8 mouse cellular contexts compared by ENCODE assay signal in genomic region chr11:63913936-63914335, GRCm38 (mm10). TPM values are rescaled to one million over a fixed set of nuclear protein-coding genes. Genes with fewer than 3 reads are reported as not detected.
A peak's percentile ranks its signal among the peaks of the same experiment; 100 is the strongest.
DNase-seq lines count a peak whose midpoint lies in the region; ATAC-seq and TF ChIP-seq lines count a peak whose summit lies in the region.

No protein-coding gene starts in this region.

- TF ChIP-seq EP300 in ES-Bruce4 (IDR thresholded peaks at IDR 0.05; ENCODE audit: insufficient read depth, low read depth, low read length), result no peak

- peak overlapping the region; percentile 24; the same call in 1 of the 2 replicates for H3K9ac ChIP-seq in heart, embryonic 12.5 days
- 0 out of 2 replicates have a peak overlapping the region, but pooled peaks have one; percentile 9 for H3K9ac ChIP-seq in ES-Bruce4 (ENCODE audit: low read depth, poor library complexity, severe bottlenecking)
- no peak overlapping the region for H3K9ac ChIP-seq in hindbrain, embryonic 12.5 days

- H3K4me1 ChIP-seq in heart, embryonic 12.5 days (replicated peaks), result peaks cover 24% of the 10 kb centered on the region
- peaks cover 2% of the 10 kb centered on the region for H3K4me1 ChIP-seq in ES-Bruce4 (ENCODE audit: control insufficient read depth, insufficient read depth, low read length)
- peaks cover 31% of the 10 kb centered on the region for H3K4me1 ChIP-seq in hindbrain, embryonic 12.5 days
- H3K4me1 ChIP-seq in midbrain, embryonic 10.5 days, result peaks cover 91% of the 10 kb centered on the region

- ATAC-seq in heart, embryonic 12.5 days (ENCODE audit: insufficient number of reproducible peaks, low FRiP score), result peak; percentile 48; the same call in 1 of the 2 replicates
- peak; percentile 52 for ATAC-seq in hindbrain, embryonic 12.5 days (ENCODE audit: low FRiP score)

- peak overlapping the region; percentile 44 for H3K4me3 ChIP-seq in heart, embryonic 12.5 days
- H3K4me3 ChIP-seq in ES-Bruce4 (ENCODE audit: low read depth, low read length), result no peak overlapping the region; the same call in 1 of the 2 replicates
- H3K4me3 ChIP-seq in hindbrain, embryonic 12.5 days, result peak overlapping the region; percentile 33
- peak overlapping the region; percentile 51 for H3K4me3 ChIP-seq in midbrain, embryonic 10.5 days

- no peak for DNase-seq in heart, postnatal 25 days (ENCODE audit: low spot score)
- DNase-seq in midbrain, embryonic 10.5 days (ENCODE audit: low spot score), result no peak
- DNase-seq in urinary bladder, postnatal 36 days (ENCODE audit: low spot score in 2 of 2), result no peak
- no peak for DNase-seq in thymus, postnatal 14 days
- DNase-seq in embryo, embryonic 10.5 days (ENCODE audit: low spot score), result no peak

- H3K4me2 ChIP-seq in heart, embryonic 12.5 days, result peak overlapping the region; percentile 80
- H3K4me2 ChIP-seq in hindbrain, embryonic 12.5 days (replicated peaks), result peak overlapping the region; percentile 63

- intact Hi-C loops in heart, postnatal 25 days (cut with DNase I), result loop anchor here (10.0 kb wide), 1 partner anchor 509 kb away; no protein-coding TSS in a partner anchor

- peaks cover 9% of the 10 kb centered on the region for H3K27me3 ChIP-seq in heart, embryonic 12.5 days (replicated peaks)
- H3K27me3 ChIP-seq in ES-Bruce4 (ENCODE audit: control insufficient read depth, insufficient read depth, low read length, poor library complexity, severe bottlenecking), result 0 out of 2 replicates have a peak, but pooled peaks cover under 1% of the 10 kb centered on the region
- peaks cover 37% of the 10 kb centered on the region for H3K27me3 ChIP-seq in hindbrain, embryonic 12.5 days
- peaks cover 93% of the 10 kb centered on the region for H3K27me3 ChIP-seq in midbrain, embryonic 10.5 days (ENCODE audit: low read depth, poor library complexity, severe bottlenecking)

- TF ChIP-seq CTCF in ES-Bruce4 (IDR thresholded peaks at IDR 0.05; ENCODE audit: low read depth, low read length), result no peak

- H3K9me3 ChIP-seq in heart, embryonic 12.5 days (replicated peaks), result no peaks in the 10 kb centered on the region
- no peaks in the 10 kb centered on the region for H3K9me3 ChIP-seq in ES-Bruce4 (replicated peaks; ENCODE audit: control insufficient read depth, insufficient read depth, low read length, poor library complexity, severe bottlenecking)
- H3K9me3 ChIP-seq in hindbrain, embryonic 12.5 days (replicated peaks), result no peaks in the 10 kb centered on the region
- H3K9me3 ChIP-seq in midbrain, embryonic 10.5 days (replicated peaks), result no peaks in the 10 kb centered on the region

- WGBS in heart, embryonic 12.5 days, result 32% methylated on average over 4 of the region's 4 CpGs
- 28% methylated on average over 4 of the region's 4 CpGs for WGBS in hindbrain, embryonic 12.5 days
- WGBS in midbrain, embryonic 10.5 days, result 41% methylated on average over 4 of the region's 4 CpGs

- H3K36me3 ChIP-seq in heart, embryonic 12.5 days, result no peaks in the 10 kb centered on the region
- H3K36me3 ChIP-seq in ES-Bruce4 (ENCODE audit: control insufficient read depth, insufficient read depth, low read length, poor library complexity, severe bottlenecking), result no peaks in the 10 kb centered on the region
- no peaks in the 10 kb centered on the region for H3K36me3 ChIP-seq in hindbrain, embryonic 12.5 days
- no peaks in the 10 kb centered on the region for H3K36me3 ChIP-seq in midbrain, embryonic 10.5 days

- peak overlapping the region; percentile 19; the same call in 1 of the 2 replicates for H3K27ac ChIP-seq in heart, embryonic 12.5 days (ENCODE audit: poor library complexity, severe bottlenecking)
- no peak overlapping the region for H3K27ac ChIP-seq in ES-Bruce4 (ENCODE audit: insufficient read depth, low read length)
- H3K27ac ChIP-seq in hindbrain, embryonic 12.5 days, result peak overlapping the region; percentile 30; the same call in 1 of the 2 replicates
- peak overlapping the region; percentile 38; the same call in 1 of the 2 replicates for H3K27ac ChIP-seq in midbrain, embryonic 10.5 days (replicated peaks)

- no peak for TF ChIP-seq POLR2A in ES-Bruce4 (IDR thresholded peaks at IDR 0.05; ENCODE audit: insufficient read depth, low read length)

RNA-seq across cellular contexts. Expression of gene Hs3st3b1, which starts 8.2 kb away (rescaled TPM):
- 3.9 and 4.6 TPM in 2 replicates for polyA plus RNA-seq in heart, embryonic 12.5 days (2016; fragmentation: Nextera tagmentation; extraction: Ambion mirVana)
- 1 to 10 TPM in 1 of 2 experiments, under 1 TPM in 1; 0.92 to 1.1 TPM for total RNA-seq in heart, postnatal 25 days (2021)
- polyA plus RNA-seq in ES-Bruce4 (2011; ENCODE audit: insufficient read depth, insufficient read length, low read depth, missing spikeins), result 8.4 and 9.6 TPM in 2 replicates
- polyA plus RNA-seq in hindbrain, embryonic 12.5 days (2016; fragmentation: Nextera tagmentation; extraction: Ambion mirVana), result 11.2 and 15.1 TPM in 2 replicates
- polyA plus RNA-seq in midbrain, embryonic 10.5 days (2016; fragmentation: Nextera tagmentation; extraction: Ambion mirVana), result 15.6 and 19.4 TPM in 2 replicates
